Mouse (Mus musculus): ENCODE results near the gene Vil1. TPM values are rescaled to one million over a fixed set of nuclear protein-coding genes. Genes with fewer than 3 reads are reported as not detected.

Vil1 gene
- polyA plus RNA-seq, 1 experiment from 2014 or later, result 0.38 TPM

- Histone ChIP-seq H3K4me3 (ENCODE audit: control insufficient read depth in 1 of 2, insufficient read depth in 1 of 2, low read depth in 1 of 2, low read length in 2 of 2) (no peak overlapping the region), H3K9ac (ENCODE audit: low read length) (no peak overlapping the region), H3K36me3 (ENCODE audit: control insufficient read depth, insufficient read depth, low read length) (no peaks in the 10 kb centered on the region), H3K27me3 (ENCODE audit: control insufficient read depth, insufficient read depth, low read length) (no peaks in the 10 kb centered on the region), H3K9me3 (ENCODE audit: control insufficient read depth, low read length) (no peaks in the 10 kb centered on the region), H3K27ac (replicated peaks in 1 of 2; ENCODE audit: control insufficient read depth in 1 of 2, insufficient read depth in 1 of 2, low read depth in 2 of 2, low read length in 2 of 2) (no peak overlapping the region), H3K4me2 (ENCODE audit: low read length) (no peak overlapping the region), H3K4me1 (ENCODE audit: control insufficient read depth in 2 of 2, insufficient read depth in 2 of 2, low read length in 2 of 2) (peaks cover 0 to 4% of the 10 kb centered on the region in 2 experiments; a peak in 1 of 4 replicates)
- no peak for ATAC-seq (ENCODE audit: insufficient number of reproducible peaks, insufficient read depth, low FRiP score, low read depth)
- 86% methylated on average over 5 of the region's 5 CpGs for WGBS
Measured at GRCm38 (mm10) chr1:74380484-74380883, 28.7 kb upstream of the Vil1 start.

- no peak overlapping the region for H3K4me3 ChIP-seq (ENCODE audit: control insufficient read depth in 1 of 2, insufficient read depth in 1 of 2, low read depth in 1 of 2, low read length in 2 of 2)
- H3K4me1 ChIP-seq (ENCODE audit: control insufficient read depth in 2 of 2, insufficient read depth in 2 of 2, low read length in 2 of 2), result no peaks in the 10 kb centered on the region; a peak in 1 of 4 replicates
- 89% methylated on average over 10 of the region's 10 CpGs for WGBS
- no peaks in the 10 kb centered on the region for H3K36me3 ChIP-seq (ENCODE audit: control insufficient read depth, insufficient read depth, low read length)
- H3K9ac ChIP-seq (ENCODE audit: low read length), result no peak overlapping the region
- H3K4me2 ChIP-seq (ENCODE audit: low read length), result no peak overlapping the region
- no peak overlapping the region for H3K27ac ChIP-seq (replicated peaks in 1 of 2; ENCODE audit: control insufficient read depth in 1 of 2, insufficient read depth in 1 of 2, low read depth in 2 of 2, low read length in 2 of 2)
- no peak for ATAC-seq (ENCODE audit: insufficient number of reproducible peaks, insufficient read depth, low FRiP score, low read depth)
- H3K9me3 ChIP-seq (ENCODE audit: control insufficient read depth, low read length), result no peaks in the 10 kb centered on the region
- H3K27me3 ChIP-seq (ENCODE audit: control insufficient read depth, insufficient read depth, low read length), result no peaks in the 10 kb centered on the region
Measured at GRCm38 (mm10) chr1:74381588-74382021, 27.6 kb upstream of the Vil1 start.

- Histone ChIP-seq H3K27me3 (ENCODE audit: control insufficient read depth, insufficient read depth, low read length) (no peaks in the 10 kb centered on the region), H3K9ac (ENCODE audit: low read length) (no peak overlapping the region), H3K4me2 (ENCODE audit: low read length) (no peak overlapping the region), H3K27ac (replicated peaks in 1 of 2; ENCODE audit: control insufficient read depth in 1 of 2, insufficient read depth in 1 of 2, low read depth in 2 of 2, low read length in 2 of 2) (no peak overlapping the region), H3K4me1 (ENCODE audit: control insufficient read depth in 2 of 2, insufficient read depth in 2 of 2, low read length in 2 of 2) (peaks cover 4 to 8% of the 10 kb centered on the region in 2 experiments; a peak in 3 of 4 replicates), H3K4me3 (ENCODE audit: control insufficient read depth in 1 of 2, insufficient read depth in 1 of 2, low read depth in 1 of 2, low read length in 2 of 2) (no peak overlapping the region), H3K9me3 (ENCODE audit: control insufficient read depth, low read length) (no peaks in the 10 kb centered on the region), H3K36me3 (ENCODE audit: control insufficient read depth, insufficient read depth, low read length) (no peaks in the 10 kb centered on the region)
- no peak for ATAC-seq (ENCODE audit: insufficient number of reproducible peaks, insufficient read depth, low FRiP score, low read depth)
- WGBS, result 87% methylated on average over 13 of the region's 13 CpGs
Measured at GRCm38 (mm10) chr1:74383385-74383784, 25.8 kb upstream of the Vil1 start.

DNA sequence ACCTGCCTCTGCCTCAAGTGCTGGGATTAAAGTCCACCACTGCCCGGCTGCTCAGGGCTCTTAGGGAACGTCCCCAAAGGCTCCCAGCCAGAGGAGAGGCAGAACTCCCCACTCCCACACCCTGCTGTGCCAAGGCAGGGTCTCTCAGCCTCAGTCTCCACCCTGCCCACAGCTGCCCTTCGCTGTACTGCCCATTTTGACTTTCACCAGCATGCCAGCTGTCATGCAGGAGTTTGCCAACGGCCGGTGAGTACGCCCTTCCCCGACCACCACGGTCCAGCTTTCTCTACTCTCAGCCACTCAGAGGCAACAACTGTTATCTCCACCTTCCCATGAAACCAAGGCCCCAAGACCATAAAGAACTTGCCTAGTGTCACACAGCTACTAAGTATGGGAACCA, 24.7 kb upstream of the Vil1 start:
- Histone ChIP-seq H3K4me1 (ENCODE audit: control insufficient read depth in 2 of 2, insufficient read depth in 2 of 2, low read length in 2 of 2) (peaks cover 7 to 10% of the 10 kb centered on the region in 2 experiments), H3K27ac (replicated peaks in 1 of 2; ENCODE audit: control insufficient read depth in 1 of 2, insufficient read depth in 1 of 2, low read depth in 2 of 2, low read length in 2 of 2) (no peak overlapping the region), H3K4me3 (ENCODE audit: control insufficient read depth in 1 of 2, insufficient read depth in 1 of 2, low read depth in 1 of 2, low read length in 2 of 2) (no peak overlapping the region), H3K36me3 (ENCODE audit: control insufficient read depth, insufficient read depth, low read length) (no peaks in the 10 kb centered on the region), H3K9me3 (ENCODE audit: control insufficient read depth, low read length) (no peaks in the 10 kb centered on the region), H3K9ac (ENCODE audit: low read length) (no peak overlapping the region), H3K4me2 (ENCODE audit: low read length) (no peak overlapping the region), H3K27me3 (ENCODE audit: control insufficient read depth, insufficient read depth, low read length) (no peaks in the 10 kb centered on the region)
- no peak for ATAC-seq (ENCODE audit: insufficient number of reproducible peaks, insufficient read depth, low FRiP score, low read depth)
- WGBS, result 73% methylated on average over 8 of the region's 8 CpGs

GRCm38 (mm10) chr1:74385064-74385463, 24.1 kb upstream of the Vil1 start:
- no peak overlapping the region for H3K27ac ChIP-seq (replicated peaks in 1 of 2; ENCODE audit: control insufficient read depth in 1 of 2, insufficient read depth in 1 of 2, low read depth in 2 of 2, low read length in 2 of 2)
- no peaks in the 10 kb centered on the region for H3K27me3 ChIP-seq (ENCODE audit: control insufficient read depth, insufficient read depth, low read length)
- WGBS, result 87% methylated on average over 10 of the region's 10 CpGs
- H3K4me1 ChIP-seq (ENCODE audit: control insufficient read depth in 2 of 2, insufficient read depth in 2 of 2, low read length in 2 of 2), result peaks cover 11 to 15% of the 10 kb centered on the region in 2 experiments
- ATAC-seq (ENCODE audit: insufficient number of reproducible peaks, insufficient read depth, low FRiP score, low read depth), result no peak
- no peaks in the 10 kb centered on the region for H3K36me3 ChIP-seq (ENCODE audit: control insufficient read depth, insufficient read depth, low read length)
- H3K9ac ChIP-seq (ENCODE audit: low read length), result no peak overlapping the region
- no peak overlapping the region for H3K4me2 ChIP-seq (ENCODE audit: low read length)
- no peaks in the 10 kb centered on the region for H3K9me3 ChIP-seq (ENCODE audit: control insufficient read depth, low read length)
- H3K4me3 ChIP-seq (ENCODE audit: control insufficient read depth in 1 of 2, insufficient read depth in 1 of 2, low read depth in 1 of 2, low read length in 2 of 2), result no peak overlapping the region

GRCm38 (mm10) chr1:74385531-74385930, 23.6 kb upstream of the Vil1 start:
- WGBS, result 75% methylated on average over 8 of the region's 8 CpGs
- H3K27ac ChIP-seq (replicated peaks in 1 of 2; ENCODE audit: control insufficient read depth in 1 of 2, insufficient read depth in 1 of 2, low read depth in 2 of 2, low read length in 2 of 2), result no peak overlapping the region
- no peak overlapping the region for H3K4me3 ChIP-seq (ENCODE audit: control insufficient read depth in 1 of 2, insufficient read depth in 1 of 2, low read depth in 1 of 2, low read length in 2 of 2)
- no peak overlapping the region for H3K9ac ChIP-seq (ENCODE audit: low read length)
- no peaks in the 10 kb centered on the region for H3K27me3 ChIP-seq (ENCODE audit: control insufficient read depth, insufficient read depth, low read length)
- no peak overlapping the region for H3K4me2 ChIP-seq (ENCODE audit: low read length)
- peaks cover 14 to 15% of the 10 kb centered on the region in 2 experiments for H3K4me1 ChIP-seq (ENCODE audit: control insufficient read depth in 2 of 2, insufficient read depth in 2 of 2, low read length in 2 of 2)
- ATAC-seq (ENCODE audit: insufficient number of reproducible peaks, insufficient read depth, low FRiP score, low read depth), result no peak
- H3K36me3 ChIP-seq (ENCODE audit: control insufficient read depth, insufficient read depth, low read length), result no peaks in the 10 kb centered on the region
- H3K9me3 ChIP-seq (ENCODE audit: control insufficient read depth, low read length), result no peaks in the 10 kb centered on the region

GRCm38 (mm10) chr1:74386363-74386713, 22.8 kb upstream of the Vil1 start:
- H3K4me2 ChIP-seq (ENCODE audit: low read length), result peak overlapping the region; percentile 64
- WGBS, result 62% methylated on average over 8 of the region's 10 CpGs
- H3K4me3 ChIP-seq (ENCODE audit: control insufficient read depth in 1 of 2, insufficient read depth in 1 of 2, low read depth in 1 of 2, low read length in 2 of 2), result peak overlapping the region; percentile 53 to 64
- peaks cover 18 to 21% of the 10 kb centered on the region in 2 experiments for H3K4me1 ChIP-seq (ENCODE audit: control insufficient read depth in 2 of 2, insufficient read depth in 2 of 2, low read length in 2 of 2)
- H3K27ac ChIP-seq (replicated peaks in 1 of 2; ENCODE audit: control insufficient read depth in 1 of 2, insufficient read depth in 1 of 2, low read depth in 2 of 2, low read length in 2 of 2), result peak overlapping the region; percentile 98 to 99
- no peaks in the 10 kb centered on the region for H3K36me3 ChIP-seq (ENCODE audit: control insufficient read depth, insufficient read depth, low read length)
- no peaks in the 10 kb centered on the region for H3K27me3 ChIP-seq (ENCODE audit: control insufficient read depth, insufficient read depth, low read length)
- ATAC-seq (ENCODE audit: insufficient number of reproducible peaks, insufficient read depth, low FRiP score, low read depth), result no peak
- peak overlapping the region; percentile 80 for H3K9ac ChIP-seq (ENCODE audit: low read length)
- H3K9me3 ChIP-seq (ENCODE audit: control insufficient read depth, low read length), result no peaks in the 10 kb centered on the region

- Histone ChIP-seq H3K4me3 (ENCODE audit: control insufficient read depth in 1 of 2, insufficient read depth in 1 of 2, low read depth in 1 of 2, low read length in 2 of 2) (peak overlapping the region; percentile 53 to 64), H3K4me1 (ENCODE audit: control insufficient read depth in 2 of 2, insufficient read depth in 2 of 2, low read length in 2 of 2) (peaks cover 18 to 21% of the 10 kb centered on the region in 2 experiments), H3K4me2 (ENCODE audit: low read length) (peak overlapping the region; percentile 64), H3K27ac (replicated peaks in 1 of 2; ENCODE audit: control insufficient read depth in 1 of 2, insufficient read depth in 1 of 2, low read depth in 2 of 2, low read length in 2 of 2) (peak overlapping the region; percentile 98 to 99), H3K9me3 (ENCODE audit: control insufficient read depth, low read length) (no peaks in the 10 kb centered on the region), H3K27me3 (ENCODE audit: control insufficient read depth, insufficient read depth, low read length) (no peaks in the 10 kb centered on the region), H3K36me3 (ENCODE audit: control insufficient read depth, insufficient read depth, low read length) (no peaks in the 10 kb centered on the region), H3K9ac (ENCODE audit: low read length) (peak overlapping the region; percentile 80)
- under 1% methylated on average over 26 of the region's 26 CpGs for WGBS
- ATAC-seq (ENCODE audit: insufficient number of reproducible peaks, insufficient read depth, low FRiP score, low read depth), result peak; percentile 85
Measured at GRCm38 (mm10) chr1:74386714-74387385, 22.3 kb upstream of the Vil1 start.
